In the genomic region with DNA sequence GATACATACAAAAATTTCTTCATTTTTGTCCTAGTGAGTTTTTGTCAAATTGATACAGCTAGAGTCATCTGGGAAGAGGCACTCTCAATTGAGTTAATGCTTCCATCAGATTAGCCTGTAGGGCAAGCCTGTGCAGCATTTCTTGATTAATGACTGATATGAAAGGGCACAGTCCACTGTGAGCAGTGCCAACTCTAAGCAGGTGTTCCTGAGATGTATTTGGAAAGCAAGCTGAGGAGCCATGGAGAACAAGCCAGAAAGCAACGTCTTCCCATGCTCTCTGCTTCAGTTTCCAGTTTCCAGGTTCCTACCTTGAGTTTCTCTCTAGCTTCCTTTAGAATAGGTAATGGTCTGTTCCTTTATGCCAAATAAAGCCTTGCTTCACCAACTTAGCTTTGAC, we compare ENCODE assay signal across 21 mouse cellular contexts.
DNase-seq lines count a peak whose midpoint lies in the region; ATAC-seq and TF ChIP-seq lines count a peak whose summit lies in the region.
"Had no signal": no experiment of that assay in that cellular context is flagged by ENCODE, and none has a peak within 500 bp of the region (broad histone marks: within the 10 kb centered on the region; RNA-seq: fewer than 3 reads in every experiment).

No protein-coding gene starts in this region.

- DNase-seq in adrenal gland, adult (ENCODE audit: inconsistent age in 2 of 2, low spot score in 1 of 2): peak; percentile 11 to 59
- no peak for DNase-seq in adrenal gland, postnatal 4 days (ENCODE audit: low spot score in 2 of 2)
- DNase-seq in cerebellum, postnatal 14 days: peak; percentile 9 to 32
- no peak for DNase-seq in cerebellum, postnatal 25 days
- peak; percentile 18 to 62 for DNase-seq in kidney, adult 8-10 months
- DNase-seq in liver, adult 2 months (ENCODE audit: extremely low read depth, low read depth, low spot score): peak; percentile 17
- no peak for DNase-seq in liver, postnatal 0 days
- DNase-seq: cerebellum, adult 18-20 months; cerebellum, adult 9-11 months; forebrain, postnatal 0 days; gastrocnemius, adult 2 months; gastrocnemius, postnatal 14 days; heart, adult 11 months had no signal

- no peak overlapping the region for H3K4me3 ChIP-seq in kidney, embryonic 15.5 days (replicated peaks)
- H3K4me3 ChIP-seq in liver, adult 2 months (ENCODE audit: insufficient read depth, low read depth, low read length): no peak overlapping the region
- H3K4me3 ChIP-seq in liver, postnatal 0 days (ENCODE audit: low read depth, low read length): no peak overlapping the region
- H3K4me3 ChIP-seq: embryonic facial prominence, embryonic 12.5 days; embryonic facial prominence, embryonic 15.5 days; gastrocnemius, adult 2 months; hindbrain, embryonic 12.5 days; hindbrain, embryonic 15.5 days had no signal

- no peaks in the 10 kb centered on the region for H3K4me1 ChIP-seq in kidney, embryonic 15.5 days
- no peaks in the 10 kb centered on the region for H3K4me1 ChIP-seq in liver, adult 2 months (ENCODE audit: control insufficient read depth, insufficient read depth, low read length)
- H3K4me1 ChIP-seq in liver, postnatal 0 days (ENCODE audit: insufficient read depth): no peaks in the 10 kb centered on the region
- H3K4me1 ChIP-seq: embryonic facial prominence, embryonic 12.5 days; embryonic facial prominence, embryonic 15.5 days; hindbrain, embryonic 12.5 days; hindbrain, embryonic 15.5 days had no signal

- H3K4me2 ChIP-seq in kidney, embryonic 15.5 days: no peak overlapping the region
- no peak overlapping the region for H3K4me2 ChIP-seq in liver, postnatal 0 days (ENCODE audit: low read depth, low read length)
- H3K4me2 ChIP-seq: embryonic facial prominence, embryonic 12.5 days; embryonic facial prominence, embryonic 15.5 days; heart, embryonic 11.5 days; hindbrain, embryonic 12.5 days; hindbrain, embryonic 15.5 days had no signal

- H3K79me2 ChIP-seq in liver, adult 2 months (ENCODE audit: control insufficient read depth, insufficient read depth, low read length): no peaks in the 10 kb centered on the region

- no peak for TF ChIP-seq EP300 in liver, postnatal 0 days (IDR thresholded peaks at IDR 0.05; ENCODE audit: low read depth)

- no peak for TF ChIP-seq CTCF in liver, adult 2 months (IDR thresholded peaks at IDR 0.05; ENCODE audit: low read depth, low read length)
- TF ChIP-seq CTCF in liver, postnatal 0 days (IDR thresholded peaks at IDR 0.05; ENCODE audit: low read depth): no peak

- no peak for TF ChIP-seq POLR2A in liver, adult 2 months (IDR thresholded peaks at IDR 0.05; ENCODE audit: extremely low read depth, insufficient read depth, low read length)

- no peaks in the 10 kb centered on the region for H3K9me3 ChIP-seq in kidney, embryonic 15.5 days (replicated peaks)
- H3K9me3 ChIP-seq in liver, postnatal 0 days (ENCODE audit: low read length): no peaks in the 10 kb centered on the region
- H3K9me3 ChIP-seq: embryonic facial prominence, embryonic 12.5 days; embryonic facial prominence, embryonic 15.5 days; hindbrain, embryonic 12.5 days; hindbrain, embryonic 15.5 days had no signal

- WGBS in kidney, embryonic 15.5 days: 85% methylated on average over 1 of the region's 1 CpGs
- 61% methylated on average over 1 of the region's 1 CpGs for WGBS in liver, adult 2 months
- 79% methylated on average over 1 of the region's 1 CpGs for WGBS in liver, postnatal 0 days (ENCODE audit: insufficient replicate concordance)

- no peak overlapping the region for H3K9ac ChIP-seq in kidney, embryonic 15.5 days
- H3K9ac ChIP-seq in liver, adult 2 months (ENCODE audit: low read depth, low read length): no peak overlapping the region
- H3K9ac ChIP-seq in liver, postnatal 0 days (replicated peaks): no peak overlapping the region
- H3K9ac ChIP-seq: embryonic facial prominence, embryonic 12.5 days; embryonic facial prominence, embryonic 15.5 days; forebrain, postnatal 0 days; hindbrain, embryonic 12.5 days; hindbrain, embryonic 15.5 days had no signal

- no peak overlapping the region for H3K27ac ChIP-seq in kidney, embryonic 15.5 days
- no peak overlapping the region for H3K27ac ChIP-seq in liver, adult 2 months (replicated peaks; ENCODE audit: insufficient read depth, low read depth, low read length)
- no peak overlapping the region for H3K27ac ChIP-seq in liver, postnatal 0 days (ENCODE audit: low read depth)
- H3K27ac ChIP-seq: embryonic facial prominence, embryonic 12.5 days; embryonic facial prominence, embryonic 15.5 days; gastrocnemius, adult 2 months; hindbrain, embryonic 12.5 days; hindbrain, embryonic 15.5 days had no signal

- ATAC-seq in kidney, embryonic 15.5 days (replicated peaks; ENCODE audit: low FRiP score): no peak
- no peak for ATAC-seq in liver, postnatal 0 days
- ATAC-seq: activated CD4-positive, CD25-positive, alpha-beta regulatory T cell, adult 4 months; forebrain, embryonic 14.5 days; forebrain, postnatal 0 days had no signal

- H3K27me3 ChIP-seq in kidney, embryonic 15.5 days: no peaks in the 10 kb centered on the region
- H3K27me3 ChIP-seq in liver, adult 2 months (ENCODE audit: control insufficient read depth, insufficient read depth, low read length): no peaks in the 10 kb centered on the region
- H3K27me3 ChIP-seq in liver, postnatal 0 days (ENCODE audit: insufficient read depth, low read length): no peaks in the 10 kb centered on the region
- H3K27me3 ChIP-seq: embryonic facial prominence, embryonic 12.5 days; embryonic facial prominence, embryonic 15.5 days; hindbrain, embryonic 12.5 days; hindbrain, embryonic 15.5 days had no signal

- H3K36me3 ChIP-seq in kidney, embryonic 15.5 days: no peaks in the 10 kb centered on the region
- no peaks in the 10 kb centered on the region for H3K36me3 ChIP-seq in liver, adult 2 months (ENCODE audit: control insufficient read depth, insufficient read depth, low read length)
- no peaks in the 10 kb centered on the region for H3K36me3 ChIP-seq in liver, postnatal 0 days (replicated peaks; ENCODE audit: insufficient read depth, low read length)
- H3K36me3 ChIP-seq: embryonic facial prominence, embryonic 12.5 days; embryonic facial prominence, embryonic 15.5 days; hindbrain, embryonic 12.5 days; hindbrain, embryonic 15.5 days had no signal

Comparison
In these comparisons a context has a peak if more than half of its experiments do, and no peak if none do; other contexts are left out.
1. DNase-seq: peak in adrenal gland, adult (2 of 2), cerebellum, postnatal 14 days (2 of 2), kidney, adult 8-10 months (2 of 2) and liver, adult 2 months (single experiment); none in adrenal gland, postnatal 4 days (0 of 2), cerebellum, postnatal 25 days (0 of 2) and liver, postnatal 0 days (single experiment).